Mouse (Mus musculus) embryonic facial prominence, embryonic 13.5 days (tissue): ENCODE results near the gene Mettl11b. TPM values are rescaled to one million over a fixed set of nuclear protein-coding genes. Genes with fewer than 3 reads are reported as not detected.
A peak's percentile ranks its signal among the peaks of the same experiment; 100 is the strongest.

Experiments used
- ATAC-seq: fragments of 200-750 bp; cut with Nextera tagmentation; 2 replicates; pipeline ENCODE4 v1.8.0; 2017; ENCODE audit warnings: low read depth; ENCODE audit not compliant: insufficient number of reproducible peaks, insufficient read depth, low FRiP score, low TSS enrichment
- H3K27ac ChIP-seq: fragments of 300-500 bp; sonication (generic); 2 replicates; pipeline ENCODE4 v1.5.1; 2015; ENCODE audit warnings: moderate library complexity, mild to moderate bottlenecking, inconsistent platforms
- H3K27me3 ChIP-seq: fragments of 300-500 bp; sonication (generic); 2 replicates; pipeline ENCODE4 v1.6.1; 2015; ENCODE audit warnings: mild to moderate bottlenecking, inconsistent platforms
- H3K36me3 ChIP-seq: fragments of 300-500 bp; sonication (generic); 2 replicates; pipeline ENCODE4 v1.6.1; 2015; ENCODE audit warnings: mild to moderate bottlenecking, inconsistent platforms
- H3K4me1 ChIP-seq: fragments of 300-500 bp; sonication (generic); 2 replicates; pipeline ENCODE4 v1.6.1; 2015; ENCODE audit warnings: inconsistent platforms
- H3K4me2 ChIP-seq: fragments of 300-500 bp; sonication (generic); 2 replicates; pipeline ENCODE4 v1.6.1; 2015; ENCODE audit warnings: moderate library complexity, mild to moderate bottlenecking, inconsistent platforms
- H3K4me3 ChIP-seq: fragments of 300-500 bp; sonication (generic); 2 replicates; pipeline ENCODE4 v1.5.1; 2015; ENCODE audit warnings: mild to moderate bottlenecking, inconsistent platforms
- H3K9ac ChIP-seq: fragments of 300-500 bp; sonication (generic); 2 replicates; pipeline ENCODE4 v1.6.1; 2015; ENCODE audit warnings: mild to moderate bottlenecking, inconsistent platforms
- H3K9me3 ChIP-seq: fragments of 300-500 bp; sonication (generic); 2 replicates; pipeline ENCODE4 v1.6.1; 2016; ENCODE audit warnings: inconsistent platforms
- WGBS: fragments of 180-500 bp; shearing (Covaris S2); methylation state at CpG from one replicate; pipeline ENCODE4 v1.1.7; 2015; ENCODE audit warnings: mixed read lengths; 5-methylcytosine and 5-hydroxymethylcytosine counted together
- polyA plus RNA-seq: library from polyadenylated mRNA; unstranded; fragments of >200 nt; fragmentation: Nextera tagmentation; extraction: Ambion mirVana; gene quantifications from 2 replicates; pipeline ENCODE4 v1.2.1, GENCODE M21; 2015

Mettl11b gene
- polyA plus RNA-seq, 1 experiment from 2014 or later, result 0.48 TPM

- Histone ChIP-seq H3K27ac (peak overlapping the region; percentile 60), H3K36me3 (no peaks in the 10 kb centered on the region), H3K27me3 (no peaks in the 10 kb centered on the region; the same call in 1 of the 2 replicates), H3K4me2 (no peak overlapping the region), H3K9me3 (no peaks in the 10 kb centered on the region), H3K4me3 (no peak overlapping the region), H3K9ac (no peak overlapping the region), H3K4me1 (peaks cover 15% of the 10 kb centered on the region)
- ATAC-seq, result no peak
- WGBS, result 19% methylated on average over 2 of the region's 2 CpGs
Observed at GRCm38 (mm10) chr1:163682935-163683430, 42.0 kb downstream of the Mettl11b start.

- Histone ChIP-seq H3K4me3 (no peak overlapping the region), H3K4me2 (no peak overlapping the region), H3K9me3 (no peaks in the 10 kb centered on the region), H3K27ac (peak overlapping the region; percentile 55; the same call in 1 of the 2 replicates), H3K4me1 (peaks cover 15% of the 10 kb centered on the region), H3K9ac (no peak overlapping the region), H3K36me3 (no peaks in the 10 kb centered on the region), H3K27me3 (no peaks in the 10 kb centered on the region; the same call in 1 of the 2 replicates)
- no peak for ATAC-seq
- WGBS, result 66% methylated on average over 3 of the region's 3 CpGs
Observed at GRCm38 (mm10) chr1:163682127-163682526, 42.9 kb downstream of the Mettl11b start.

- Histone ChIP-seq H3K27me3 (no peaks in the 10 kb centered on the region), H3K27ac (no peak overlapping the region), H3K4me2 (no peak overlapping the region), H3K36me3 (no peaks in the 10 kb centered on the region), H3K9ac (no peak overlapping the region), H3K4me1 (0 out of 2 replicates have a peak, but pooled peaks cover 2% of the 10 kb centered on the region), H3K4me3 (no peak overlapping the region), H3K9me3 (no peaks in the 10 kb centered on the region)
- WGBS, result 70% methylated on average over 3 of the region's 3 CpGs
- ATAC-seq, result no peak
Observed at GRCm38 (mm10) chr1:163672866-163673265, 52.2 kb downstream of the Mettl11b start.

GRCm38 (mm10) chr1:163671326-163671725, 53.7 kb downstream of the Mettl11b start:
- no peak overlapping the region for H3K4me3 ChIP-seq
- no peak overlapping the region for H3K4me2 ChIP-seq
- no peak for ATAC-seq
- 0 out of 2 replicates have a peak, but pooled peaks cover 2% of the 10 kb centered on the region for H3K4me1 ChIP-seq
- H3K27me3 ChIP-seq, result no peaks in the 10 kb centered on the region
- H3K9me3 ChIP-seq, result no peaks in the 10 kb centered on the region
- H3K36me3 ChIP-seq, result no peaks in the 10 kb centered on the region
- 87% methylated on average over 4 of the region's 4 CpGs for WGBS
- no peak overlapping the region for H3K27ac ChIP-seq
- H3K9ac ChIP-seq, result no peak overlapping the region

- no peak for ATAC-seq
- Histone ChIP-seq H3K4me2 (no peak overlapping the region), H3K9ac (no peak overlapping the region), H3K27ac (no peak overlapping the region), H3K36me3 (no peaks in the 10 kb centered on the region), H3K9me3 (no peaks in the 10 kb centered on the region), H3K27me3 (no peaks in the 10 kb centered on the region), H3K4me1 (0 out of 2 replicates have a peak, but pooled peaks cover 2% of the 10 kb centered on the region), H3K4me3 (no peak overlapping the region)
- WGBS, result 45% methylated on average over 4 of the region's 4 CpGs
Observed at GRCm38 (mm10) chr1:163670702-163671101, 54.3 kb downstream of the Mettl11b start.

GRCm38 (mm10) chr1:163669936-163670335, 55.1 kb downstream of the Mettl11b start:
- no peak for ATAC-seq
- Histone ChIP-seq H3K9me3 (no peaks in the 10 kb centered on the region), H3K36me3 (no peaks in the 10 kb centered on the region), H3K4me1 (0 out of 2 replicates have a peak, but pooled peaks cover 2% of the 10 kb centered on the region), H3K9ac (no peak overlapping the region), H3K4me2 (no peak overlapping the region), H3K27me3 (no peaks in the 10 kb centered on the region), H3K27ac (no peak overlapping the region), H3K4me3 (no peak overlapping the region)
- 87% methylated on average over 4 of the region's 4 CpGs for whole genome bisulfite sequencing

GRCm38 (mm10) chr1:163662416-163662815, 62.6 kb downstream of the Mettl11b start:
- Histone ChIP-seq H3K4me2 (no peak overlapping the region), H3K4me3 (no peak overlapping the region), H3K27ac (no peak overlapping the region), H3K4me1 (peaks cover 12% of the 10 kb centered on the region), H3K9me3 (no peaks in the 10 kb centered on the region), H3K36me3 (no peaks in the 10 kb centered on the region), H3K27me3 (no peaks in the 10 kb centered on the region), H3K9ac (no peak overlapping the region)
- WGBS, result 84% methylated on average over 1 of the region's 1 CpGs
- no peak for ATAC-seq

- no peak overlapping the region for H3K4me3 ChIP-seq
- peak overlapping the region; percentile 74 for H3K27ac ChIP-seq
- H3K9ac ChIP-seq, result no peak overlapping the region
- no peaks in the 10 kb centered on the region for H3K36me3 ChIP-seq
- no peaks in the 10 kb centered on the region for H3K27me3 ChIP-seq
- no peaks in the 10 kb centered on the region for H3K9me3 ChIP-seq
- ATAC-seq, result no peak
- peaks cover 34% of the 10 kb centered on the region for H3K4me1 ChIP-seq
- no peak overlapping the region for H3K4me2 ChIP-seq
Observed at GRCm38 (mm10) chr1:163658535-163658928, 66.5 kb downstream of the Mettl11b start.

- H3K4me2 ChIP-seq, result no peak overlapping the region
- H3K27me3 ChIP-seq, result no peaks in the 10 kb centered on the region
- no peak overlapping the region for H3K4me3 ChIP-seq
- WGBS, result 23% methylated on average over 7 of the region's 7 CpGs
- no peaks in the 10 kb centered on the region for H3K36me3 ChIP-seq
- no peak overlapping the region for H3K9ac ChIP-seq
- no peak for ATAC-seq
- H3K27ac ChIP-seq, result peak overlapping the region; percentile 74
- peaks cover 38% of the 10 kb centered on the region for H3K4me1 ChIP-seq
- H3K9me3 ChIP-seq, result no peaks in the 10 kb centered on the region
Observed at GRCm38 (mm10) chr1:163657766-163658534, 67.1 kb downstream of the Mettl11b start.

GRCm38 (mm10) chr1:163657056-163657455, 68.0 kb downstream of the Mettl11b start:
- Histone ChIP-seq H3K4me3 (no peak overlapping the region), H3K9ac (no peak overlapping the region), H3K9me3 (no peaks in the 10 kb centered on the region), H3K4me1 (peaks cover 38% of the 10 kb centered on the region), H3K36me3 (no peaks in the 10 kb centered on the region), H3K4me2 (no peak overlapping the region), H3K27ac (peak overlapping the region; percentile 68), H3K27me3 (no peaks in the 10 kb centered on the region)
- ATAC-seq, result no peak
- 25% methylated on average over 2 of the region's 2 CpGs for WGBS

- no peak for ATAC-seq
- Histone ChIP-seq H3K27ac (peak overlapping the region; percentile 68; the same call in 1 of the 2 replicates), H3K4me2 (no peak overlapping the region), H3K4me1 (peaks cover 39% of the 10 kb centered on the region), H3K9me3 (no peaks in the 10 kb centered on the region), H3K4me3 (no peak overlapping the region), H3K9ac (no peak overlapping the region), H3K36me3 (no peaks in the 10 kb centered on the region), H3K27me3 (no peaks in the 10 kb centered on the region)
- 92% methylated on average over 5 of the region's 5 CpGs for WGBS
Observed at GRCm38 (mm10) chr1:163656432-163656831, 68.6 kb downstream of the Mettl11b start.
